ENCODE assay signal across 8 mouse cellular contexts in genomic region chr13:69545019-69545418, GRCm38 (mm10). TPM values are rescaled to one million over a fixed set of nuclear protein-coding genes. Genes with fewer than 3 reads are reported as not detected.
DNase-seq lines count a peak whose midpoint lies in the region; ATAC-seq and TF ChIP-seq lines count a peak whose summit lies in the region.

No protein-coding gene starts in this region.

- H3K4me2 ChIP-seq in liver, embryonic 12.5 days: no peak overlapping the region
- no peak overlapping the region for H3K4me2 ChIP-seq in neural tube, embryonic 13.5 days

- intact Hi-C loops in gastrocnemius, adult 2 months (cut with DNase I): no loop called here
- intact Hi-C loops in gastrocnemius, postnatal 14 days (cut with DNase I; ENCODE audit: low total_unique reads): no loop called here

- H3K27me3 ChIP-seq in liver, embryonic 12.5 days (replicated peaks): peaks cover 18% of the 10 kb centered on the region
- no peaks in the 10 kb centered on the region for H3K27me3 ChIP-seq in neural tube, embryonic 13.5 days

- no peak overlapping the region for H3K27ac ChIP-seq in gastrocnemius, adult 2 months
- H3K27ac ChIP-seq in liver, embryonic 12.5 days: no peak overlapping the region
- H3K27ac ChIP-seq in neural tube, embryonic 13.5 days (replicated peaks): no peak overlapping the region

- no peak for DNase-seq in gastrocnemius, adult 2 months
- DNase-seq in gastrocnemius, postnatal 14 days: no peak
- peak; percentile 48 to 68 for DNase-seq in CD8-positive naive resting alpha-beta T cell, adult 2 months (ENCODE audit: low read depth in 2 of 2, low spot score in 2 of 2)
- peak; percentile 48 for DNase-seq in embryo, embryonic 11.5 days (ENCODE audit: low read depth, low spot score)
- no peak for DNase-seq in layer of hippocampus, adult 11-12 months (ENCODE audit: low spot score)
- DNase-seq in layer of hippocampus, postnatal 14 days (ENCODE audit: low spot score in 2 of 2): no peak

- 0 out of 2 replicates have a peak, but pooled peaks cover 4% of the 10 kb centered on the region for H3K4me1 ChIP-seq in liver, embryonic 12.5 days
- peaks cover 24% of the 10 kb centered on the region for H3K4me1 ChIP-seq in neural tube, embryonic 13.5 days (replicated peaks)

- H3K9ac ChIP-seq in liver, embryonic 12.5 days: no peak overlapping the region
- no peak overlapping the region for H3K9ac ChIP-seq in neural tube, embryonic 13.5 days

- WGBS in liver, embryonic 12.5 days (ENCODE audit: insufficient replicate concordance): 15% methylated on average over 3 of the region's 3 CpGs
- 25% methylated on average over 3 of the region's 3 CpGs for WGBS in neural tube, embryonic 13.5 days

- H3K4me3 ChIP-seq in gastrocnemius, adult 2 months: no peak overlapping the region
- H3K4me3 ChIP-seq in liver, embryonic 12.5 days: no peak overlapping the region
- no peak overlapping the region for H3K4me3 ChIP-seq in neural tube, embryonic 13.5 days

- TF ChIP-seq CTCF in gastrocnemius, adult 2 months (IDR thresholded peaks at IDR 0.05): peak; percentile 56

- no peaks in the 10 kb centered on the region for H3K36me3 ChIP-seq in liver, embryonic 12.5 days
- H3K36me3 ChIP-seq in neural tube, embryonic 13.5 days: no peaks in the 10 kb centered on the region

- H3K9me3 ChIP-seq in liver, embryonic 12.5 days (replicated peaks): no peaks in the 10 kb centered on the region
- no peaks in the 10 kb centered on the region for H3K9me3 ChIP-seq in neural tube, embryonic 13.5 days

- peak; percentile 27; the same call in 1 of the 2 replicates for ATAC-seq in liver, embryonic 12.5 days
- ATAC-seq in neural tube, embryonic 13.5 days (ENCODE audit: low read depth): peak; percentile 26; the same call in 1 of the 2 replicates

RNA-seq across cellular contexts. Expression of gene Tent4a, which starts 10.6 kb away (rescaled TPM):
- 1 to 10 TPM; 5.2 to 7.8 TPM for total RNA-seq in gastrocnemius, adult 2 months (2021)
- 1 to 10 TPM; 6.8 to 9.4 TPM for total RNA-seq in gastrocnemius, postnatal 14 days (2021)
- 2.9 and 3.0 TPM in 2 replicates for polyA plus RNA-seq in liver, embryonic 12.5 days (2016; fragmentation: Nextera tagmentation; extraction: Ambion mirVana)
- 6.1 and 6.3 TPM in 2 replicates for polyA plus RNA-seq in neural tube, embryonic 13.5 days (2015; fragmentation: Nextera tagmentation; extraction: Ambion mirVana)
- total RNA-seq in layer of hippocampus, postnatal 14 days (2021): 10 to 100 TPM; 38.0 to 38.2 TPM

RNA-seq across cellular contexts. Expression of gene Nsun2, which starts 11.5 kb away (rescaled TPM):
- total RNA-seq in gastrocnemius, adult 2 months (2021): 10 to 100 TPM; 45.4 to 51.9 TPM
- 10 to 100 TPM; 39.5 to 44.5 TPM for total RNA-seq in gastrocnemius, postnatal 14 days (2021)
- 184 and 189 TPM in 2 replicates for polyA plus RNA-seq in liver, embryonic 12.5 days (2016; fragmentation: Nextera tagmentation; extraction: Ambion mirVana)
- polyA plus RNA-seq in neural tube, embryonic 13.5 days (2015; fragmentation: Nextera tagmentation; extraction: Ambion mirVana): 78.5 and 87.1 TPM in 2 replicates
- total RNA-seq in layer of hippocampus, postnatal 14 days (2021): 10 to 100 TPM; 72.2 to 75.5 TPM

Comparison
In these comparisons a context has a peak if more than half of its experiments do, and no peak if none do; other contexts are left out.
1. DNase-seq: peak in CD8-positive naive resting alpha-beta T cell, adult 2 months (2 of 2) and embryo, embryonic 11.5 days (single experiment); none in gastrocnemius, adult 2 months (single experiment), gastrocnemius, postnatal 14 days (single experiment), layer of hippocampus, adult 11-12 months (single experiment) and layer of hippocampus, postnatal 14 days (0 of 2).